ENCODE assay signal across 16 mouse cellular contexts in genomic region chr2:148889331-148890010, GRCm38 (mm10). TPM values are rescaled to one million over a fixed set of nuclear protein-coding genes. Genes with fewer than 3 reads are reported as not detected.
A peak's percentile ranks its signal among the peaks of the same experiment; 100 is the strongest.
DNase-seq lines count a peak whose midpoint lies in the region; ATAC-seq and TF ChIP-seq lines count a peak whose summit lies in the region.
"Had no signal": no experiment of that assay in that cellular context is flagged by ENCODE, and none has a peak within 500 bp of the region (broad histone marks: within the 10 kb centered on the region; RNA-seq: fewer than 3 reads in every experiment).

No protein-coding gene starts in this region.

- H3K36me3 ChIP-seq in heart, embryonic 14.5 days (ENCODE audit: control insufficient read depth, insufficient read depth, low read length), result no peaks in the 10 kb centered on the region
- H3K36me3 ChIP-seq in heart, embryonic 11.5 days (ENCODE audit: control insufficient read depth, insufficient read depth, low read length), result no peaks in the 10 kb centered on the region
- no peaks in the 10 kb centered on the region for H3K36me3 ChIP-seq in forebrain, embryonic 11.5 days (ENCODE audit: control insufficient read depth, insufficient read depth, low read length)
- no peaks in the 10 kb centered on the region for H3K36me3 ChIP-seq in hindbrain, embryonic 15.5 days
- no peaks in the 10 kb centered on the region for H3K36me3 ChIP-seq in neural tube, embryonic 13.5 days
- H3K36me3 ChIP-seq in kidney, embryonic 15.5 days, result no peaks in the 10 kb centered on the region
- no peaks in the 10 kb centered on the region for H3K36me3 ChIP-seq in thymus, adult 2 months (ENCODE audit: control insufficient read depth, insufficient read depth, low read length)
- H3K36me3 ChIP-seq: liver, embryonic 13.5 days; stomach, embryonic 15.5 days had no signal

- H3K27ac ChIP-seq in heart, embryonic 14.5 days (replicated peaks in 1 of 2; ENCODE audit: control insufficient read depth in 1 of 2, insufficient read depth in 1 of 2, low read depth in 2 of 2, low read length in 2 of 2), result peak overlapping the region; percentile 6 to 34; a peak in 3 of 4 replicates
- no peak overlapping the region for H3K27ac ChIP-seq in heart, embryonic 11.5 days (ENCODE audit: low read depth, low read length)
- peak overlapping the region; percentile 93 for H3K27ac ChIP-seq in forebrain, embryonic 11.5 days (ENCODE audit: low read depth, low read length)
- H3K27ac ChIP-seq in hindbrain, embryonic 15.5 days (replicated peaks), result peak overlapping the region; percentile 57
- peak overlapping the region; percentile 64; the same call in 1 of the 2 replicates for H3K27ac ChIP-seq in neural tube, embryonic 13.5 days (replicated peaks)
- no peak overlapping the region for H3K27ac ChIP-seq in kidney, embryonic 15.5 days
- no peak overlapping the region for H3K27ac ChIP-seq in thymus, adult 2 months (ENCODE audit: control insufficient read depth, insufficient read depth, low read length)
- H3K27ac ChIP-seq: liver, embryonic 13.5 days; macrophage; stomach, embryonic 15.5 days had no signal

- no peak for ATAC-seq in heart, embryonic 14.5 days (ENCODE audit: insufficient number of reproducible peaks, insufficient read depth, low FRiP score, low read depth)
- no peak for ATAC-seq in heart, embryonic 11.5 days (replicated peaks; ENCODE audit: insufficient number of reproducible peaks, low FRiP score, low TSS enrichment)
- peak; percentile 80 for ATAC-seq in forebrain, embryonic 11.5 days (replicated peaks; ENCODE audit: low FRiP score)
- peak; percentile 66 for ATAC-seq in hindbrain, embryonic 15.5 days (ENCODE audit: low FRiP score, low read depth)
- ATAC-seq in neural tube, embryonic 13.5 days (ENCODE audit: low read depth), result peak; percentile 43; the same call in 1 of the 2 replicates
- ATAC-seq in kidney, embryonic 15.5 days (replicated peaks; ENCODE audit: low FRiP score), result no peak
- ATAC-seq: activated CD4-positive, CD25-positive, alpha-beta regulatory T cell, adult 4 months had no signal

- no peaks in the 10 kb centered on the region for H3K27me3 ChIP-seq in heart, embryonic 14.5 days (ENCODE audit: control insufficient read depth, insufficient read depth, low read length)
- H3K27me3 ChIP-seq in heart, embryonic 11.5 days (ENCODE audit: control insufficient read depth, insufficient read depth, low read length), result no peaks in the 10 kb centered on the region
- H3K27me3 ChIP-seq in forebrain, embryonic 11.5 days (ENCODE audit: control insufficient read depth, insufficient read depth, low read length), result no peaks in the 10 kb centered on the region
- H3K27me3 ChIP-seq in hindbrain, embryonic 15.5 days, result no peaks in the 10 kb centered on the region
- no peaks in the 10 kb centered on the region for H3K27me3 ChIP-seq in neural tube, embryonic 13.5 days
- H3K27me3 ChIP-seq in kidney, embryonic 15.5 days, result no peaks in the 10 kb centered on the region
- no peaks in the 10 kb centered on the region for H3K27me3 ChIP-seq in thymus, adult 2 months (ENCODE audit: control insufficient read depth, insufficient read depth, low read length)
- H3K27me3 ChIP-seq: liver, embryonic 13.5 days; stomach, embryonic 15.5 days had no signal

- H3K4me1 ChIP-seq in heart, embryonic 14.5 days (ENCODE audit: control insufficient read depth in 2 of 2, insufficient read depth in 2 of 2, low read length in 2 of 2), result peaks cover 3 to 11% of the 10 kb centered on the region in 2 experiments; a peak in 2 of 4 replicates
- no peaks in the 10 kb centered on the region for H3K4me1 ChIP-seq in heart, embryonic 11.5 days (ENCODE audit: control insufficient read depth, insufficient read depth, low read length)
- H3K4me1 ChIP-seq in forebrain, embryonic 11.5 days (replicated peaks; ENCODE audit: control insufficient read depth, insufficient read depth, low read length), result peaks cover 8% of the 10 kb centered on the region; the same call in 1 of the 2 replicates
- H3K4me1 ChIP-seq in hindbrain, embryonic 15.5 days (replicated peaks), result 0 out of 2 replicates have a peak, but pooled peaks cover 3% of the 10 kb centered on the region
- H3K4me1 ChIP-seq in neural tube, embryonic 13.5 days (replicated peaks), result no peaks in the 10 kb centered on the region; the same call in 1 of the 2 replicates
- 0 out of 2 replicates have a peak, but pooled peaks cover 3% of the 10 kb centered on the region for H3K4me1 ChIP-seq in kidney, embryonic 15.5 days
- H3K4me1 ChIP-seq in thymus, adult 2 months (replicated peaks; ENCODE audit: control insufficient read depth, insufficient read depth, low read length), result no peaks in the 10 kb centered on the region
- H3K4me1 ChIP-seq: stomach, embryonic 15.5 days had no signal

- DNase-seq in forebrain, embryonic 11.5 days (ENCODE audit: low spot score), result no peak
- no peak for DNase-seq in kidney, adult 9 months
- no peak for DNase-seq in thymus, adult 2 months
- DNase-seq: kidney, adult 2 months; liver, embryonic 13.5 days; right cerebral cortex, postnatal 14 days; thymus, postnatal 4 days had no signal

- H3K9ac ChIP-seq in heart, embryonic 14.5 days (ENCODE audit: low read length), result no peak overlapping the region
- no peak overlapping the region for H3K9ac ChIP-seq in heart, embryonic 11.5 days (ENCODE audit: low read depth, low read length)
- H3K9ac ChIP-seq in forebrain, embryonic 11.5 days (ENCODE audit: low read length), result no peak overlapping the region
- no peak overlapping the region for H3K9ac ChIP-seq in hindbrain, embryonic 15.5 days
- no peak overlapping the region for H3K9ac ChIP-seq in neural tube, embryonic 13.5 days
- no peak overlapping the region for H3K9ac ChIP-seq in kidney, embryonic 15.5 days
- H3K9ac ChIP-seq: liver, embryonic 13.5 days; stomach, embryonic 15.5 days had no signal

- 82% methylated on average over 3 of the region's 3 CpGs for WGBS in heart, embryonic 14.5 days
- 75% methylated on average over 3 of the region's 3 CpGs for WGBS in heart, embryonic 11.5 days (ENCODE audit: insufficient replicate concordance)
- WGBS in forebrain, embryonic 11.5 days, result 14% methylated on average over 3 of the region's 3 CpGs
- 47% methylated on average over 3 of the region's 3 CpGs for WGBS in hindbrain, embryonic 15.5 days
- WGBS in neural tube, embryonic 13.5 days, result 58% methylated on average over 3 of the region's 3 CpGs
- 68% methylated on average over 3 of the region's 3 CpGs for WGBS in kidney, embryonic 15.5 days
- WGBS in thymus, adult 2 months, result 93% methylated on average over 3 of the region's 3 CpGs

- TF ChIP-seq POLR2A in thymus, adult 2 months (IDR thresholded peaks at IDR 0.05; ENCODE audit: control insufficient read depth, extremely low read depth, insufficient read depth, low read length, poor library complexity), result no peak

- H3K4me2 ChIP-seq in heart, embryonic 14.5 days (ENCODE audit: low read length), result no peak overlapping the region
- H3K4me2 ChIP-seq in heart, embryonic 11.5 days, result no peak overlapping the region
- H3K4me2 ChIP-seq in forebrain, embryonic 11.5 days (ENCODE audit: low read depth, low read length, severe bottlenecking), result no peak overlapping the region
- H3K4me2 ChIP-seq in hindbrain, embryonic 15.5 days, result no peak overlapping the region
- H3K4me2 ChIP-seq in neural tube, embryonic 13.5 days, result no peak overlapping the region
- H3K4me2 ChIP-seq in kidney, embryonic 15.5 days, result no peak overlapping the region
- H3K4me2 ChIP-seq: liver, embryonic 13.5 days; stomach, embryonic 15.5 days had no signal

- no peak for TF ChIP-seq CTCF in thymus, adult 2 months (IDR thresholded peaks at IDR 0.05; ENCODE audit: borderline replicate concordance, control insufficient read depth, extremely low read depth, insufficient read depth, low read length, poor library complexity)

- H3K4me3 ChIP-seq in heart, embryonic 14.5 days (ENCODE audit: control insufficient read depth in 1 of 2, insufficient read depth in 1 of 2, low read depth in 1 of 2, low read length in 2 of 2), result no peak overlapping the region
- H3K4me3 ChIP-seq in heart, embryonic 11.5 days (ENCODE audit: low read depth, low read length), result no peak overlapping the region
- H3K4me3 ChIP-seq in forebrain, embryonic 11.5 days (ENCODE audit: low read depth, low read length), result no peak overlapping the region
- no peak overlapping the region for H3K4me3 ChIP-seq in hindbrain, embryonic 15.5 days
- H3K4me3 ChIP-seq in neural tube, embryonic 13.5 days, result no peak overlapping the region
- H3K4me3 ChIP-seq in kidney, embryonic 15.5 days (replicated peaks), result no peak overlapping the region
- no peak overlapping the region for H3K4me3 ChIP-seq in thymus, adult 2 months (ENCODE audit: control insufficient read depth, insufficient read depth, low read length)
- H3K4me3 ChIP-seq: liver, embryonic 13.5 days; stomach, embryonic 15.5 days had no signal

- H3K9me3 ChIP-seq in heart, embryonic 14.5 days (ENCODE audit: control insufficient read depth, low read length), result no peaks in the 10 kb centered on the region
- H3K9me3 ChIP-seq in heart, embryonic 11.5 days (replicated peaks; ENCODE audit: control insufficient read depth, low read length), result no peaks in the 10 kb centered on the region
- no peaks in the 10 kb centered on the region for H3K9me3 ChIP-seq in forebrain, embryonic 11.5 days (ENCODE audit: control insufficient read depth, low read length)
- H3K9me3 ChIP-seq in hindbrain, embryonic 15.5 days, result no peaks in the 10 kb centered on the region
- no peaks in the 10 kb centered on the region for H3K9me3 ChIP-seq in neural tube, embryonic 13.5 days
- no peaks in the 10 kb centered on the region for H3K9me3 ChIP-seq in kidney, embryonic 15.5 days (replicated peaks)
- H3K9me3 ChIP-seq: liver, embryonic 13.5 days; stomach, embryonic 15.5 days had no signal

RNA-seq across cellular contexts. Expression of gene Cst3, which starts 14.0 kb away (rescaled TPM):
- 901 and 992 TPM in 2 replicates for polyA plus RNA-seq in heart, embryonic 14.5 days (2014; fragmentation: Nextera tagmentation; extraction: Ambion mirVana)
- polyA plus RNA-seq in heart, embryonic 11.5 days (2014; fragmentation: Nextera tagmentation; extraction: Ambion mirVana), result 812 and 876 TPM in 2 replicates
- 300 and 319 TPM in 2 replicates for polyA plus RNA-seq in forebrain, embryonic 11.5 days (2014; fragmentation: Nextera tagmentation; extraction: Ambion mirVana)
- polyA plus RNA-seq in hindbrain, embryonic 15.5 days (2015; fragmentation: Nextera tagmentation; extraction: Ambion mirVana), result 672 and 703 TPM in 2 replicates
- 512 and 524 TPM in 2 replicates for polyA plus RNA-seq in neural tube, embryonic 13.5 days (2015; fragmentation: Nextera tagmentation; extraction: Ambion mirVana)
- 382 and 410 TPM in 2 replicates for polyA plus RNA-seq in kidney, embryonic 15.5 days (2015; fragmentation: Nextera tagmentation; extraction: Ambion mirVana)
- polyA plus RNA-seq in thymus, adult 2 months (2012; rRNA removed), result 843 and 1,366 TPM in 2 replicates

RNA-seq across cellular contexts. Expression of gene 9230104L09Rik, which starts 24.6 kb away (rescaled TPM):
- 0.32 TPM in 1 of 2 replicates, not detected in the other for polyA plus RNA-seq in heart, embryonic 14.5 days (2014; fragmentation: Nextera tagmentation; extraction: Ambion mirVana)
- not detected in 2 replicates for polyA plus RNA-seq in heart, embryonic 11.5 days (2014; fragmentation: Nextera tagmentation; extraction: Ambion mirVana)
- not detected in 2 replicates for polyA plus RNA-seq in forebrain, embryonic 11.5 days (2014; fragmentation: Nextera tagmentation; extraction: Ambion mirVana)
- not detected in 2 replicates for polyA plus RNA-seq in hindbrain, embryonic 15.5 days (2015; fragmentation: Nextera tagmentation; extraction: Ambion mirVana)
- not detected in 2 replicates for polyA plus RNA-seq in neural tube, embryonic 13.5 days (2015; fragmentation: Nextera tagmentation; extraction: Ambion mirVana)
- polyA plus RNA-seq in kidney, embryonic 15.5 days (2015; fragmentation: Nextera tagmentation; extraction: Ambion mirVana), result not detected in 2 replicates
- 0.30 TPM in 1 of 2 replicates, not detected in the other for polyA plus RNA-seq in thymus, adult 2 months (2012; rRNA removed)
- polyA plus RNA-seq: activated CD4-positive, CD25-positive, alpha-beta regulatory T cell, adult 4 months; C2C12; kidney, adult 2 months; liver, embryonic 13.5 days; macrophage; stomach, embryonic 15.5 days had no signal

RNA-seq across cellular contexts. Expression of gene Cst9, which starts 54.5 kb away (rescaled TPM):
- 3.0 and 6.8 TPM in 2 replicates for polyA plus RNA-seq in heart, embryonic 14.5 days (2014; fragmentation: Nextera tagmentation; extraction: Ambion mirVana)
- polyA plus RNA-seq in heart, embryonic 11.5 days (2014; fragmentation: Nextera tagmentation; extraction: Ambion mirVana), result 1.9 and 2.3 TPM in 2 replicates
- not detected in 2 replicates for polyA plus RNA-seq in forebrain, embryonic 11.5 days (2014; fragmentation: Nextera tagmentation; extraction: Ambion mirVana)
- not detected in 2 replicates for polyA plus RNA-seq in hindbrain, embryonic 15.5 days (2015; fragmentation: Nextera tagmentation; extraction: Ambion mirVana)
- polyA plus RNA-seq in neural tube, embryonic 13.5 days (2015; fragmentation: Nextera tagmentation; extraction: Ambion mirVana), result not detected in 2 replicates
- not detected in 2 replicates for polyA plus RNA-seq in kidney, embryonic 15.5 days (2015; fragmentation: Nextera tagmentation; extraction: Ambion mirVana)
- 0.44 TPM in 1 of 2 replicates, not detected in the other for polyA plus RNA-seq in thymus, adult 2 months (2012; rRNA removed)
- polyA plus RNA-seq: activated CD4-positive, CD25-positive, alpha-beta regulatory T cell, adult 4 months; kidney, adult 2 months; macrophage; stomach, embryonic 15.5 days had no signal

Comparison
In these comparisons a context has a peak if more than half of its experiments do, and no peak if none do; other contexts are left out.
1. H3K27ac ChIP-seq: peak in heart, embryonic 14.5 days (2 of 2), forebrain, embryonic 11.5 days (single experiment), hindbrain, embryonic 15.5 days (single experiment) and neural tube, embryonic 13.5 days (single experiment); none in heart, embryonic 11.5 days (single experiment), kidney, embryonic 15.5 days (single experiment) and thymus, adult 2 months (single experiment).
2. ATAC-seq: peak in forebrain, embryonic 11.5 days (single experiment), hindbrain, embryonic 15.5 days (single experiment) and neural tube, embryonic 13.5 days (single experiment); none in heart, embryonic 14.5 days (single experiment), heart, embryonic 11.5 days (single experiment) and kidney, embryonic 15.5 days (single experiment).